Mouse (Mus musculus): ENCODE data around the gene Cog7. TPM values are rescaled to one million over a fixed set of nuclear protein-coding genes. Genes with fewer than 3 reads are reported as not detected.

Cog7 gene
- polyA plus RNA-seq, 1 experiment from 2014 or later = 28.3 TPM

- Histone ChIP-seq H3K9ac (ENCODE audit: low read depth, low read length) (no peak overlapping the region), H3K36me3 (ENCODE audit: control insufficient read depth, insufficient read depth, low read length) (peaks cover 3% of the 10 kb centered on the region; the same call in 1 of the 2 replicates), H3K4me3 (ENCODE audit: low read length) (no peak overlapping the region), H3K4me1 (ENCODE audit: control insufficient read depth, insufficient read depth, low read length) (peaks cover 11% of the 10 kb centered on the region; the same call in 1 of the 2 replicates), H3K9me3 (ENCODE audit: control insufficient read depth, low read length) (no peaks in the 10 kb centered on the region), H3K27ac (ENCODE audit: low read depth, low read length) (no peak overlapping the region), H3K4me2 (replicated peaks; ENCODE audit: low read depth, low read length) (no peak overlapping the region), H3K27me3 (ENCODE audit: control insufficient read depth, insufficient read depth, low read length) (no peaks in the 10 kb centered on the region)
- no peak for ATAC-seq (ENCODE audit: low FRiP score, low TSS enrichment)
- WGBS = 79% methylated on average over 3 of the region's 3 CpGs
These were observed 39.9 kb downstream of the Cog7 start for GRCm38 (mm10) chr7:121941640-121942039.

DNA sequence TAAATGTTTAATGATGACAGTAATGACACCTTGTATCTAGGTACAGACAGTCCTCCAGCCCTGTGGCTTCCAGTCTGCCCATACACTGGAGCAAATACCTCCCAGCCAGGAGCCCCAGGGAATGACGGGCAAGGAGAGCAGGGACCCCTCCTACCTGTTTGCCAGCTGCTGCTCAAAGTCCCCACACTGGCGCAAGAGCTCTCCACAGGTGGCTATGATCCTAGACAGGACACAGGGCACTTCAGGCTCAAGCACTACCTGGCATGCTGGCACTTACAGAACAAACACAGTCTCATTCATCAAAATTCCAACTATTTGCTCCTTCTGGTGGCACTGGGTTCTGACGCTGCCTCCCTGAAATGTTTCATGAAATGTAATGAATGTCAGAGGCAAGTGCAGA, 40.5 kb downstream of the Cog7 start:
- WGBS = 89% methylated on average over 3 of the region's 3 CpGs
- Histone ChIP-seq H3K9ac (ENCODE audit: low read depth, low read length) (no peak overlapping the region), H3K27ac (ENCODE audit: low read depth, low read length) (peak overlapping the region; percentile 30; the same call in 1 of the 2 replicates), H3K27me3 (ENCODE audit: control insufficient read depth, insufficient read depth, low read length) (no peaks in the 10 kb centered on the region), H3K4me1 (ENCODE audit: control insufficient read depth, insufficient read depth, low read length) (peaks cover 15% of the 10 kb centered on the region; the same call in 1 of the 2 replicates), H3K4me2 (replicated peaks; ENCODE audit: low read depth, low read length) (no peak overlapping the region), H3K4me3 (ENCODE audit: low read length) (no peak overlapping the region), H3K36me3 (ENCODE audit: control insufficient read depth, insufficient read depth, low read length) (peaks cover 3% of the 10 kb centered on the region; the same call in 1 of the 2 replicates), H3K9me3 (ENCODE audit: control insufficient read depth, low read length) (no peaks in the 10 kb centered on the region)
- ATAC-seq (ENCODE audit: low FRiP score, low TSS enrichment) = no peak

DNA sequence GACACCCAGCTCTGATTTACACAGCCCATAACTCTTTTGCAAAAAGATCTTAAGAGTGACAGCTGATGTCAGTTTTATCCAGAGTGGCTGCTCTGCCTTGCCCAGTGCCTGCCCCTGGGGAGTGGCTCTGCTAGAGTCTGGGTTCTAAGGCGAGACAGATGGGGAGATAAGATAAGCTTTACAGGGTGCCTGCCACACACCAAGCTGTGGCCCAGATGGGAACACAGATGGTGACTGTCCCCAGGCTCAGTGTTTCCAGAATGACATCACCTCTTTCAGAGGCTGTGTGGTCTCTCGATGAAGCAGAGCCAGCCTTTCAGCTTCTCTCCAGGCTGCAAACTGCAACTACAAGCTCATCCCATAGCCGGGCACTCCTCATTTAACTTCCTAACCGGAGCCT, 41.8 kb downstream of the Cog7 start:
- no peak overlapping the region for H3K27ac ChIP-seq (ENCODE audit: low read depth, low read length)

GRCm38 (mm10) chr7:121939244-121939643, 42.3 kb downstream of the Cog7 start:
- Histone ChIP-seq H3K4me2 (replicated peaks; ENCODE audit: low read depth, low read length) (no peak overlapping the region), H3K9me3 (ENCODE audit: control insufficient read depth, low read length) (no peaks in the 10 kb centered on the region), H3K27me3 (ENCODE audit: control insufficient read depth, insufficient read depth, low read length) (no peaks in the 10 kb centered on the region), H3K9ac (ENCODE audit: low read depth, low read length) (no peak overlapping the region), H3K27ac (ENCODE audit: low read depth, low read length) (no peak overlapping the region), H3K4me3 (ENCODE audit: low read length) (no peak overlapping the region), H3K4me1 (ENCODE audit: control insufficient read depth, insufficient read depth, low read length) (peaks cover 27% of the 10 kb centered on the region; the same call in 1 of the 2 replicates), H3K36me3 (ENCODE audit: control insufficient read depth, insufficient read depth, low read length) (peaks cover 7% of the 10 kb centered on the region; the same call in 1 of the 2 replicates)
- no peak for ATAC-seq (ENCODE audit: low FRiP score, low TSS enrichment)
- WGBS = 49% methylated on average over 6 of the region's 6 CpGs

More for the DNA sequence above, 41.8 kb downstream of the Cog7 start:
- Histone ChIP-seq H3K27me3 (ENCODE audit: control insufficient read depth, insufficient read depth, low read length) (no peaks in the 10 kb centered on the region), H3K9ac (ENCODE audit: low read depth, low read length) (no peak overlapping the region), H3K4me1 (ENCODE audit: control insufficient read depth, insufficient read depth, low read length) (peaks cover 26% of the 10 kb centered on the region; the same call in 1 of the 2 replicates), H3K36me3 (ENCODE audit: control insufficient read depth, insufficient read depth, low read length) (peaks cover 7% of the 10 kb centered on the region; the same call in 1 of the 2 replicates), H3K9me3 (ENCODE audit: control insufficient read depth, low read length) (no peaks in the 10 kb centered on the region), H3K4me3 (ENCODE audit: low read length) (no peak overlapping the region), H3K4me2 (replicated peaks; ENCODE audit: low read depth, low read length) (no peak overlapping the region)
- WGBS = 52% methylated on average over 4 of the region's 4 CpGs
- ATAC-seq (ENCODE audit: low FRiP score, low TSS enrichment) = no peak; the same call in 1 of the 2 replicates

- H3K4me2 ChIP-seq (replicated peaks; ENCODE audit: low read depth, low read length) = no peak overlapping the region
- ATAC-seq (ENCODE audit: low FRiP score, low TSS enrichment) = no peak
- H3K27me3 ChIP-seq (ENCODE audit: control insufficient read depth, insufficient read depth, low read length) = no peaks in the 10 kb centered on the region
- peaks cover 27% of the 10 kb centered on the region; the same call in 1 of the 2 replicates for H3K4me1 ChIP-seq (ENCODE audit: control insufficient read depth, insufficient read depth, low read length)
- H3K4me3 ChIP-seq (ENCODE audit: low read length) = no peak overlapping the region
- 89% methylated on average over 8 of the region's 8 CpGs for WGBS
- no peak overlapping the region for H3K27ac ChIP-seq (ENCODE audit: low read depth, low read length)
- no peak overlapping the region for H3K9ac ChIP-seq (ENCODE audit: low read depth, low read length)
- H3K36me3 ChIP-seq (ENCODE audit: control insufficient read depth, insufficient read depth, low read length) = peaks cover 4% of the 10 kb centered on the region; the same call in 1 of the 2 replicates
- H3K9me3 ChIP-seq (ENCODE audit: control insufficient read depth, low read length) = no peaks in the 10 kb centered on the region
These were observed 43.2 kb downstream of the Cog7 start for GRCm38 (mm10) chr7:121938124-121938891.

GRCm38 (mm10) chr7:121936861-121937630, 44.5 kb downstream of the Cog7 start:
- H3K9ac ChIP-seq (ENCODE audit: low read depth, low read length) = no peak overlapping the region
- H3K9me3 ChIP-seq (ENCODE audit: control insufficient read depth, low read length) = no peaks in the 10 kb centered on the region
- H3K4me1 ChIP-seq (ENCODE audit: control insufficient read depth, insufficient read depth, low read length) = peaks cover 27% of the 10 kb centered on the region; the same call in 1 of the 2 replicates
- no peaks in the 10 kb centered on the region for H3K27me3 ChIP-seq (ENCODE audit: control insufficient read depth, insufficient read depth, low read length)
- H3K4me3 ChIP-seq (ENCODE audit: low read length) = no peak overlapping the region
- H3K27ac ChIP-seq (ENCODE audit: low read depth, low read length) = peak overlapping the region; percentile 51; the same call in 1 of the 2 replicates
- peaks cover 3% of the 10 kb centered on the region; the same call in 1 of the 2 replicates for H3K36me3 ChIP-seq (ENCODE audit: control insufficient read depth, insufficient read depth, low read length)
- WGBS = 71% methylated on average over 14 of the region's 14 CpGs
- ATAC-seq (ENCODE audit: low FRiP score, low TSS enrichment) = no peak
- H3K4me2 ChIP-seq (replicated peaks; ENCODE audit: low read depth, low read length) = no peak overlapping the region

GRCm38 (mm10) chr7:121935906-121936794, 45.4 kb downstream of the Cog7 start:
- peak; percentile 84 for ATAC-seq (ENCODE audit: low FRiP score, low TSS enrichment)
- Histone ChIP-seq H3K9ac (ENCODE audit: low read depth, low read length) (no peak overlapping the region), H3K9me3 (ENCODE audit: control insufficient read depth, low read length) (no peaks in the 10 kb centered on the region), H3K27ac (ENCODE audit: low read depth, low read length) (peak overlapping the region; percentile 51; the same call in 1 of the 2 replicates), H3K4me3 (ENCODE audit: low read length) (no peak overlapping the region), H3K36me3 (ENCODE audit: control insufficient read depth, insufficient read depth, low read length) (peaks cover 3% of the 10 kb centered on the region; the same call in 1 of the 2 replicates), H3K4me2 (replicated peaks; ENCODE audit: low read depth, low read length) (no peak overlapping the region), H3K27me3 (ENCODE audit: control insufficient read depth, insufficient read depth, low read length) (no peaks in the 10 kb centered on the region), H3K4me1 (ENCODE audit: control insufficient read depth, insufficient read depth, low read length) (peaks cover 26% of the 10 kb centered on the region; the same call in 1 of the 2 replicates)
- 43% methylated on average over 12 of the region's 12 CpGs for WGBS

DNA sequence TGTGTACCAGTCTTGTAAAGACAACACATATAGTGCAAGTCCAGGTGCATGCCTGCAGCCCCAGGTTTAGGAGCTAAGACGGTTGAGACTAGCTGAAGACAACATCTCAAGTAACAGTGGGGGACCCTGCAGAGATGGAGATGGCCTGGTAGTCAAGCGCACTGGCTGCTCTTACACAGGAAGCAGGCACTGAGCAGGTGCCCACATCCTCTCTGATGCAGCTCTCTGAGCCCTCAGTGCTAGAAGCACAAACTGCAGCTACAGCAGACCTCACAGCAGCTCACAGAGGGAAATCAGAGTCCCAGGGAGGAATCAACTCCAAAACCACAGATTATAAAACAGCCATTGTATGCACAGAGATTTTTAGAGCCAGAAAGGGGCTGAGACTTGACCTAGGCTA, 47.2 kb downstream of the Cog7 start:
- Histone ChIP-seq H3K9me3 (ENCODE audit: control insufficient read depth, low read length) (no peaks in the 10 kb centered on the region), H3K27ac (ENCODE audit: low read depth, low read length) (no peak overlapping the region; the same call in 1 of the 2 replicates), H3K36me3 (ENCODE audit: control insufficient read depth, insufficient read depth, low read length) (peaks cover 8% of the 10 kb centered on the region; the same call in 1 of the 2 replicates)

More for the DNA sequence above, 47.2 kb downstream of the Cog7 start:
- H3K4me3 ChIP-seq (ENCODE audit: low read length) = no peak overlapping the region
- no peak overlapping the region for H3K9ac ChIP-seq (ENCODE audit: low read depth, low read length)
- no peak overlapping the region for H3K4me2 ChIP-seq (replicated peaks; ENCODE audit: low read depth, low read length)
- H3K4me1 ChIP-seq (ENCODE audit: control insufficient read depth, insufficient read depth, low read length) = peaks cover 22% of the 10 kb centered on the region; the same call in 1 of the 2 replicates
- no peak for ATAC-seq (ENCODE audit: low FRiP score, low TSS enrichment)
- WGBS = 83% methylated on average over 2 of the region's 2 CpGs
- H3K27me3 ChIP-seq (ENCODE audit: control insufficient read depth, insufficient read depth, low read length) = no peaks in the 10 kb centered on the region
